Mouse (Mus musculus) stomach, embryonic 16.5 days (tissue): ENCODE measurements around the gene Zbtb4. TPM values are rescaled to one million over a fixed set of nuclear protein-coding genes. Genes with fewer than 3 reads are reported as not detected.

ENCODE experiments used
- ATAC-seq: fragments of 200-750 bp; cut with Nextera tagmentation; 2 replicates; pipeline ENCODE4 v1.8.0; 2017; ENCODE audit warnings: moderate number of reproducible peaks, moderate TSS enrichment; ENCODE audit not compliant: insufficient read depth, low FRiP score
- H3K27ac ChIP-seq: fragments of 300-500 bp; sonication (generic); 2 replicates; pipeline ENCODE4 v1.5.1; 2014; ENCODE audit warnings: low read length
- H3K27me3 ChIP-seq: fragments of 300-500 bp; sonication (generic); 2 replicates; pipeline ENCODE4 v1.6.1; 2014; ENCODE audit warnings: low read length, control low read depth, mixed read lengths; ENCODE audit not compliant: control insufficient read depth, insufficient read depth
- H3K36me3 ChIP-seq: fragments of 300-500 bp; sonication (generic); 2 replicates; pipeline ENCODE4 v1.6.1; 2014; ENCODE audit warnings: low read length; ENCODE audit not compliant: control insufficient read depth, insufficient read depth
- H3K4me1 ChIP-seq: fragments of 300-500 bp; sonication (generic); 2 replicates; pipeline ENCODE4 v1.6.1; 2014; ENCODE audit warnings: low read length, control low read depth, mixed read lengths; ENCODE audit not compliant: control insufficient read depth, insufficient read depth
- H3K4me2 ChIP-seq: fragments of 300-500 bp; sonication (generic); 2 replicates; pipeline ENCODE4 v1.6.1; 2014; ENCODE audit warnings: low read depth, low read length, mixed read lengths
- H3K4me3 ChIP-seq: fragments of 300-500 bp; sonication (generic); replicated peaks from 2 replicates; pipeline ENCODE4 v1.5.1; 2014; ENCODE audit warnings: mild to moderate bottlenecking, low read length
- H3K9ac ChIP-seq: fragments of 300-500 bp; sonication (generic); 2 replicates; pipeline ENCODE4 v1.6.1; 2014; ENCODE audit warnings: low read length
- H3K9me3 ChIP-seq: fragments of 300-500 bp; sonication (generic); replicated peaks from 2 replicates; pipeline ENCODE4 v1.6.1; 2016; ENCODE audit warnings: low read length, control low read depth; ENCODE audit not compliant: control insufficient read depth
- WGBS: fragments of 180-500 bp; shearing (Covaris S2); extraction: QIAGEN DNeasy Blood & Tissue Kit; methylation state at CpG from one replicate; pipeline ENCODE4 v1.1.7; 2014; 5-methylcytosine and 5-hydroxymethylcytosine counted together
- polyA plus RNA-seq: library from polyadenylated mRNA; unstranded; fragments of >200 nt; fragmentation: Nextera tagmentation; extraction: Ambion mirVana; gene quantifications from 2 replicates; pipeline ENCODE4 v1.2.1, GENCODE M21; 2015

Gene Zbtb4
- polyA plus RNA-seq, 1 experiment from 2014 or later, result 3.4 TPM

- Histone ChIP-seq H3K36me3 (no peaks in the 10 kb centered on the region), H3K27ac (no peak overlapping the region), H3K4me1 (no peaks in the 10 kb centered on the region), H3K4me2 (no peak overlapping the region), H3K27me3 (no peaks in the 10 kb centered on the region), H3K9ac (no peak overlapping the region), H3K9me3 (no peaks in the 10 kb centered on the region), H3K4me3 (no peak overlapping the region)
- ATAC-seq, result no peak
- WGBS, result 81% methylated on average over 20 of the region's 20 CpGs
These were observed 10.8 kb downstream of the Zbtb4 start for GRCm38 (mm10) chr11:69776488-69776887.

GRCm38 (mm10) chr11:69777504-69778257, 12.0 kb downstream of the Zbtb4 start:
- H3K36me3 ChIP-seq, result no peaks in the 10 kb centered on the region

GRCm38 (mm10) chr11:69778258-69778982, 12.7 kb downstream of the Zbtb4 start:
- ATAC-seq, result no peak
- H3K36me3 ChIP-seq, result no peaks in the 10 kb centered on the region
- H3K4me1 ChIP-seq, result no peaks in the 10 kb centered on the region
- no peaks in the 10 kb centered on the region for H3K27me3 ChIP-seq
- H3K9ac ChIP-seq, result no peak overlapping the region
- no peak overlapping the region for H3K4me3 ChIP-seq
- WGBS, result 67% methylated on average over 23 of the region's 23 CpGs
- H3K27ac ChIP-seq, result no peak overlapping the region
- H3K9me3 ChIP-seq, result no peaks in the 10 kb centered on the region
- no peak overlapping the region for H3K4me2 ChIP-seq

More at GRCm38 (mm10) chr11:69777504-69778257, 12.0 kb downstream of the Zbtb4 start:
- no peak overlapping the region for H3K9ac ChIP-seq
- H3K27ac ChIP-seq, result no peak overlapping the region
- WGBS, result 65% methylated on average over 26 of the region's 26 CpGs
- no peaks in the 10 kb centered on the region for H3K9me3 ChIP-seq
- no peaks in the 10 kb centered on the region for H3K4me1 ChIP-seq
- H3K4me2 ChIP-seq, result no peak overlapping the region
- peak; percentile 5; the same call in 1 of the 2 replicates for ATAC-seq
- H3K27me3 ChIP-seq, result no peaks in the 10 kb centered on the region
- H3K4me3 ChIP-seq, result no peak overlapping the region

- H3K4me2 ChIP-seq, result no peak overlapping the region
- no peaks in the 10 kb centered on the region for H3K27me3 ChIP-seq
- WGBS, result 56% methylated on average over 7 of the region's 7 CpGs
- H3K36me3 ChIP-seq, result no peaks in the 10 kb centered on the region
- ATAC-seq, result no peak
- no peak overlapping the region for H3K9ac ChIP-seq
- H3K4me3 ChIP-seq, result no peak overlapping the region
- H3K4me1 ChIP-seq, result no peaks in the 10 kb centered on the region
- H3K27ac ChIP-seq, result no peak overlapping the region
- H3K9me3 ChIP-seq, result no peaks in the 10 kb centered on the region
These were observed 13.3 kb downstream of the Zbtb4 start for GRCm38 (mm10) chr11:69778985-69779384.

GRCm38 (mm10) chr11:69781828-69782227, 16.1 kb downstream of the Zbtb4 start:
- Histone ChIP-seq H3K9me3 (no peaks in the 10 kb centered on the region), H3K9ac (no peak overlapping the region), H3K27ac (no peak overlapping the region), H3K4me3 (no peak overlapping the region), H3K27me3 (no peaks in the 10 kb centered on the region), H3K4me2 (no peak overlapping the region), H3K4me1 (0 out of 2 replicates have a peak, but pooled peaks cover 4% of the 10 kb centered on the region), H3K36me3 (no peaks in the 10 kb centered on the region)
- ATAC-seq, result no peak
- WGBS, result 28% methylated on average over 4 of the region's 4 CpGs

- no peaks in the 10 kb centered on the region for H3K36me3 ChIP-seq
- ATAC-seq, result peak; percentile 59
- peak overlapping the region; percentile 54; the same call in 1 of the 2 replicates for H3K9ac ChIP-seq
- no peaks in the 10 kb centered on the region for H3K27me3 ChIP-seq
- peak overlapping the region; percentile 43; the same call in 1 of the 2 replicates for H3K27ac ChIP-seq
- H3K4me3 ChIP-seq, result peak overlapping the region; percentile 35
- peak overlapping the region; percentile 53 for H3K4me2 ChIP-seq
- WGBS, result 26% methylated on average over 15 of the region's 15 CpGs
- no peaks in the 10 kb centered on the region for H3K9me3 ChIP-seq
- 0 out of 2 replicates have a peak, but pooled peaks cover 4% of the 10 kb centered on the region for H3K4me1 ChIP-seq
These were observed 19.1 kb downstream of the Zbtb4 start for GRCm38 (mm10) chr11:69784793-69785272.

- no peak for ATAC-seq
- H3K27me3 ChIP-seq, result no peaks in the 10 kb centered on the region
- 89% methylated on average over 5 of the region's 5 CpGs for WGBS
- no peaks in the 10 kb centered on the region for H3K36me3 ChIP-seq
- no peak overlapping the region for H3K4me3 ChIP-seq
- H3K9ac ChIP-seq, result no peak overlapping the region
- no peaks in the 10 kb centered on the region for H3K9me3 ChIP-seq
- H3K27ac ChIP-seq, result no peak overlapping the region
- 0 out of 2 replicates have a peak, but pooled peaks cover 4% of the 10 kb centered on the region for H3K4me1 ChIP-seq
- H3K4me2 ChIP-seq, result no peak overlapping the region
These were observed 21.6 kb downstream of the Zbtb4 start for GRCm38 (mm10) chr11:69787306-69787705.

- H3K36me3 ChIP-seq, result no peaks in the 10 kb centered on the region
- no peak overlapping the region for H3K4me2 ChIP-seq
- no peak overlapping the region for H3K4me3 ChIP-seq
- no peaks in the 10 kb centered on the region for H3K27me3 ChIP-seq
- 0 out of 2 replicates have a peak, but pooled peaks cover 4% of the 10 kb centered on the region for H3K4me1 ChIP-seq
- no peak for ATAC-seq
- H3K27ac ChIP-seq, result no peak overlapping the region
- WGBS, result 58% methylated on average over 5 of the region's 5 CpGs
- no peaks in the 10 kb centered on the region for H3K9me3 ChIP-seq
- no peak overlapping the region for H3K9ac ChIP-seq
These were observed 23.7 kb downstream of the Zbtb4 start for GRCm38 (mm10) chr11:69789431-69789830.

- ATAC-seq, result no peak
- Histone ChIP-seq H3K4me3 (no peak overlapping the region), H3K4me1 (no peaks in the 10 kb centered on the region), H3K4me2 (no peak overlapping the region), H3K9me3 (no peaks in the 10 kb centered on the region), H3K9ac (no peak overlapping the region), H3K27ac (no peak overlapping the region), H3K36me3 (no peaks in the 10 kb centered on the region), H3K27me3 (no peaks in the 10 kb centered on the region)
- 69% methylated on average over 5 of the region's 5 CpGs for WGBS
These were observed 25.7 kb downstream of the Zbtb4 start for GRCm38 (mm10) chr11:69791420-69791819.
